Mouse (Mus musculus) thymus, postnatal 36 days (tissue): ENCODE measurements around the gene Gm8300.
"Not testable (repeated sequence)": the region's sequence is repeated elsewhere in the genome, so short reads cannot be mapped to it uniquely, and the experiment has no call there.

Source experiments
- DNase-seq, 2 experiments: peaks; one replicate each; pipeline ENCODE4 v3.0.0; 2022; ENCODE audit warnings: mixed read lengths in 2 of 2

Gm8300 gene

GRCm38 (mm10) chr12:87514016-87514415 lies at the start of gene Gm8300:
Gm8300 (plus strand) TSS chr12:87514316.
- DNase-seq = not testable (repeated sequence)

- no peak for DNase-seq
These were observed 49.3 kb upstream of the Gm8300 start for GRCm38 (mm10) chr12:87464678-87465297.

GRCm38 (mm10) chr12:87470263-87471136 lies 43.6 kb upstream of the Gm8300 start:
- DNase-seq = no peak

- no peak for DNase-seq
These were observed 42.6 kb upstream of the Gm8300 start for GRCm38 (mm10) chr12:87471421-87471963.

- DNase-seq = peak; percentile 93 to 95
These were observed 41.9 kb upstream of the Gm8300 start, which contains the start of gene Snw1 for GRCm38 (mm10) chr12:87471964-87472786. Snw1 (minus strand) TSS chr12:87472274.

GRCm38 (mm10) chr12:87474756-87475155 lies 39.4 kb upstream of the Gm8300 start:
- DNase-seq = no peak

- not testable (repeated sequence) for DNase-seq
These were observed 31.6 kb upstream of the Gm8300 start for GRCm38 (mm10) chr12:87482482-87482881.

GRCm38 (mm10) chr12:87488683-87489082 lies 25.4 kb upstream of the Gm8300 start:
- not testable (repeated sequence) for DNase-seq

GRCm38 (mm10) chr12:87494421-87494820 lies 19.7 kb upstream of the Gm8300 start, which contains the start of gene Gm5788:
Gm5788 (plus strand) TSS chr12:87494721.
- not testable (repeated sequence) for DNase-seq

- not testable (repeated sequence) for DNase-seq
These were observed 5.5 kb downstream of the Gm8300 start for GRCm38 (mm10) chr12:87519616-87520015.

GRCm38 (mm10) chr12:87543927-87544326 lies 29.8 kb downstream of the Gm8300 start:
- DNase-seq = no peak

GRCm38 (mm10) chr12:87550628-87551027 lies 36.5 kb downstream of the Gm8300 start:
- not testable (repeated sequence) for DNase-seq
